Mouse (Mus musculus): ENCODE data around the gene Sdhaf1.

- TF ChIP-seq CTCF (IDR thresholded peaks at IDR 0.05), result no peak
- no peak for TF ChIP-seq EP300 (IDR thresholded peaks at IDR 0.05)
Observed at GRCm38 (mm10) chr7:30362652-30363343, 39.1 kb upstream of the Sdhaf1 start, which contains the start of gene Lrfn3.
